In the genomic region with DNA sequence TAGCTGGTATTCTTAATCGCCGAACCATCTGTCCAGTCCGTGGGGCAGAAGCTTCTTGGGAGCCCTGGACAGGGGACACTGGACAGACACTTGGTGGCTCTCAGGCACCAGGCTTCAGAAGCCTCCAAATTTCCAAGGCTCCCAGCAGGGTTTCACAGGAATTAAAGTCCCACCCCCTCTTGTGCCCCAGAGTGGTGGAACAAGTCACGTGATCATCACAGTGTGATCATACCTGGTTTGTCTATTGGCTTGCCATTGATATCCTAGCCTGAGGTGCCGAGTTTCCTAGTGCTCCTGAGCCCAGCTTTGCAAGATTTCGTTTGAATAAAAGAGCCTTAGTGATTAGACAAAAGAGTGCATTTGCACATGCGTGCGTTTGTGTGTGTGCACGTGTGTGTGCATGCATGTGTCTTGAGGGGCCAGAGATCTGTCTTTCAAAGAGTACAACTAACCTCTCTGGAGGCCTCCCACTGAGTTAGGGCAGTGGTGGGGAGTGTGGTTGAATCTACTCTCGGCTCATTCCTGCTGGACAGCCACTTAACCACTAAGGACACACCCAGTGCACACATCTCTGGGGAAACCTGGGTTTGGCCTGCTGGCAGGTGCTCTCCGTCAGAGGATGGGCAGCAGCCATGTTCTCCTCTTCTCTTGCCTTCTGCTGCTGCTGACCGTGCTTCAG, we compare ENCODE assay signal across 30 mouse cellular contexts. TPM values are rescaled to one million over a fixed set of nuclear protein-coding genes. Genes with fewer than 3 reads are reported as not detected.
DNase-seq lines count a peak whose midpoint lies in the region; ATAC-seq and TF ChIP-seq lines count a peak whose summit lies in the region.
"Had no signal": no experiment of that assay in that cellular context is flagged by ENCODE, and none has a peak within 500 bp of the region (broad histone marks: within the 10 kb centered on the region; RNA-seq: fewer than 3 reads in every experiment).

No protein-coding gene starts in this region.

- ATAC-seq in midbrain, postnatal 0 days (ENCODE audit: low FRiP score) = no peak
- ATAC-seq: CD4-positive, CD25-positive, alpha-beta regulatory T cell, adult 4 months; forebrain, embryonic 14.5 days had no signal

- WGBS in midbrain, embryonic 10.5 days = 55% methylated on average over 12 of the region's 12 CpGs
- WGBS in midbrain, postnatal 0 days = 56% methylated on average over 12 of the region's 12 CpGs

- peaks cover 67% of the 10 kb centered on the region for H3K27me3 ChIP-seq in midbrain, embryonic 10.5 days (ENCODE audit: low read depth, poor library complexity, severe bottlenecking)
- no peaks in the 10 kb centered on the region for H3K27me3 ChIP-seq in midbrain, postnatal 0 days (ENCODE audit: insufficient read depth, low read length)
- H3K27me3 ChIP-seq in E14TG2a.4 (ENCODE audit: insufficient read depth, low read length) = peaks cover 6% of the 10 kb centered on the region; the same call in 1 of the 2 replicates
- no peaks in the 10 kb centered on the region for H3K27me3 ChIP-seq in ES-Bruce4 (ENCODE audit: control insufficient read depth, insufficient read depth, low read length, poor library complexity, severe bottlenecking)
- H3K27me3 ChIP-seq: hindbrain, embryonic 15.5 days had no signal

- H3K27ac ChIP-seq in midbrain, embryonic 10.5 days (replicated peaks) = peak overlapping the region; percentile 28
- no peak overlapping the region for H3K27ac ChIP-seq in midbrain, postnatal 0 days (ENCODE audit: low read depth, low read length)
- peak overlapping the region; percentile 19 for H3K27ac ChIP-seq in ES-Bruce4 (ENCODE audit: insufficient read depth, low read length)
- H3K27ac ChIP-seq: embryonic facial prominence, embryonic 12.5 days; embryonic facial prominence, embryonic 15.5 days; heart, embryonic 15.5 days; hindbrain, embryonic 10.5 days; hindbrain, embryonic 15.5 days had no signal

- no peak overlapping the region for H3K4me3 ChIP-seq in midbrain, embryonic 10.5 days
- H3K4me3 ChIP-seq in midbrain, postnatal 0 days (ENCODE audit: low read depth, low read length) = no peak overlapping the region
- peak overlapping the region; percentile 29 for H3K4me3 ChIP-seq in E14TG2a.4 (replicated peaks; ENCODE audit: low read length)
- H3K4me3 ChIP-seq in ES-Bruce4 (ENCODE audit: low read depth, low read length) = no peak overlapping the region
- H3K4me3 ChIP-seq: embryonic facial prominence, embryonic 12.5 days; embryonic facial prominence, embryonic 15.5 days; heart, embryonic 12.5 days; heart, embryonic 15.5 days; hindbrain, embryonic 10.5 days; hindbrain, embryonic 15.5 days had no signal

- H3K36me3 ChIP-seq in midbrain, embryonic 10.5 days = no peaks in the 10 kb centered on the region
- H3K36me3 ChIP-seq in midbrain, postnatal 0 days (ENCODE audit: insufficient read depth, low read length) = no peaks in the 10 kb centered on the region
- no peaks in the 10 kb centered on the region for H3K36me3 ChIP-seq in E14TG2a.4 (ENCODE audit: insufficient read depth, low read length)
- no peaks in the 10 kb centered on the region for H3K36me3 ChIP-seq in ES-Bruce4 (ENCODE audit: control insufficient read depth, insufficient read depth, low read length, poor library complexity, severe bottlenecking)
- H3K36me3 ChIP-seq: embryonic facial prominence, embryonic 12.5 days; embryonic facial prominence, embryonic 15.5 days; heart, embryonic 12.5 days; heart, embryonic 15.5 days; hindbrain, embryonic 10.5 days; hindbrain, embryonic 15.5 days had no signal

- TF ChIP-seq EP300 in ES-Bruce4 (IDR thresholded peaks at IDR 0.05; ENCODE audit: insufficient read depth, low read depth, low read length) = peak; percentile 60

- H3K4me1 ChIP-seq in midbrain, embryonic 10.5 days = peaks cover 69% of the 10 kb centered on the region
- H3K4me1 ChIP-seq in midbrain, postnatal 0 days (ENCODE audit: insufficient read depth, low read length) = no peaks in the 10 kb centered on the region
- peaks cover 89% of the 10 kb centered on the region for H3K4me1 ChIP-seq in E14TG2a.4 (replicated peaks; ENCODE audit: low read depth, low read length)
- peaks cover 18% of the 10 kb centered on the region for H3K4me1 ChIP-seq in ES-Bruce4 (ENCODE audit: control insufficient read depth, insufficient read depth, low read length)

- no peak for TF ChIP-seq CTCF in midbrain, postnatal 0 days (IDR thresholded peaks at IDR 0.05)
- TF ChIP-seq CTCF in E14TG2a.4 (conservative IDR thresholded peaks at IDR 0.05; ENCODE audit: low read length) (no peak), ES-Bruce4 (IDR thresholded peaks at IDR 0.05; ENCODE audit: low read depth, low read length) (no peak)

- H3K9ac ChIP-seq in midbrain, postnatal 0 days (replicated peaks; ENCODE audit: low read length, poor library complexity, severe bottlenecking) = no peak overlapping the region
- H3K9ac ChIP-seq in ES-Bruce4 (ENCODE audit: low read depth, poor library complexity, severe bottlenecking) = no peak overlapping the region
- H3K9ac ChIP-seq: embryonic facial prominence, embryonic 12.5 days; embryonic facial prominence, embryonic 15.5 days; heart, embryonic 12.5 days; heart, embryonic 15.5 days; hindbrain, embryonic 15.5 days had no signal

- no peaks in the 10 kb centered on the region for H3K9me3 ChIP-seq in midbrain, embryonic 10.5 days (replicated peaks)
- no peaks in the 10 kb centered on the region for H3K9me3 ChIP-seq in midbrain, postnatal 0 days (ENCODE audit: low read length)
- no peaks in the 10 kb centered on the region for H3K9me3 ChIP-seq in E14TG2a.4 (ENCODE audit: low read length)
- H3K9me3 ChIP-seq in ES-Bruce4 (replicated peaks; ENCODE audit: control insufficient read depth, insufficient read depth, low read length, poor library complexity, severe bottlenecking) = no peaks in the 10 kb centered on the region
- H3K9me3 ChIP-seq: embryonic facial prominence, embryonic 12.5 days; embryonic facial prominence, embryonic 15.5 days; heart, embryonic 12.5 days; heart, embryonic 15.5 days; hindbrain, embryonic 10.5 days; hindbrain, embryonic 15.5 days had no signal

- DNase-seq in midbrain, embryonic 10.5 days (ENCODE audit: low spot score) = no peak
- DNase-seq in midbrain, postnatal 0 days (ENCODE audit: low spot score) = no peak
- DNase-seq in R1 (ENCODE audit: low read depth, low spot score) = peak; percentile 89
- DNase-seq in kidney, postnatal 36 days = no peak
- DNase-seq in yolk sac, embryonic 10.5 days (ENCODE audit: low spot score) = no peak
- DNase-seq: adrenal gland, adult 2 months; adrenal gland, postnatal 14 days; cerebellum, adult 11 months; cerebellum, adult 2 months; cerebellum, adult 9-11 months; cerebellum, postnatal 25 days; gastrocnemius, postnatal 25 days; heart, adult 18-20 months; heart, postnatal 10 days; heart, postnatal 36 days had no signal

- H3K4me2 ChIP-seq in midbrain, postnatal 0 days (ENCODE audit: low read depth, low read length, poor library complexity, severe bottlenecking) = no peak overlapping the region
- H3K4me2 ChIP-seq: embryonic facial prominence, embryonic 12.5 days; embryonic facial prominence, embryonic 15.5 days; heart, embryonic 12.5 days; heart, embryonic 15.5 days; hindbrain, embryonic 15.5 days had no signal

- no peak for TF ChIP-seq POLR2A in ES-Bruce4 (IDR thresholded peaks at IDR 0.05; ENCODE audit: insufficient read depth, low read length)

RNA-seq across cellular contexts. Expression of a gene that starts 4.3 kb away (rescaled TPM):
- polyA plus RNA-seq in midbrain, embryonic 10.5 days (2016; fragmentation: Nextera tagmentation; extraction: Ambion mirVana) = 3.3 and 3.9 TPM in 2 replicates
- total RNA-seq in midbrain, postnatal 0 days (2014; rRNA removed) = 50.9 and 55.6 TPM in 2 replicates
- polyA plus RNA-seq in midbrain, postnatal 0 days (2015; fragmentation: Nextera tagmentation; extraction: Ambion mirVana) = 25.0 and 29.2 TPM in 2 replicates
- 12.1 and 14.1 TPM in 2 replicates for polyA plus RNA-seq in ES-Bruce4 (2011; ENCODE audit: insufficient read depth, insufficient read length, low read depth, missing spikeins)
- total RNA-seq: common myeloid progenitor, adult 5-6 weeks had no signal

RNA-seq across cellular contexts. Expression of a gene that starts 15.3 kb away (rescaled TPM):
- 19.2 and 22.3 TPM in 2 replicates for polyA plus RNA-seq in midbrain, embryonic 10.5 days (2016; fragmentation: Nextera tagmentation; extraction: Ambion mirVana)
- 32.6 and 35.2 TPM in 2 replicates for total RNA-seq in midbrain, postnatal 0 days (2014; rRNA removed)
- 17.6 and 19.2 TPM in 2 replicates for polyA plus RNA-seq in midbrain, postnatal 0 days (2015; fragmentation: Nextera tagmentation; extraction: Ambion mirVana)
- polyA plus RNA-seq in ES-Bruce4 (2011; ENCODE audit: insufficient read depth, insufficient read length, low read depth, missing spikeins) = 16.3 and 17.2 TPM in 2 replicates

RNA-seq across cellular contexts. Expression of a gene that starts 53.4 kb away (rescaled TPM):
- 0.06 TPM in 1 of 2 replicates, not detected in the other for polyA plus RNA-seq in midbrain, embryonic 10.5 days (2016; fragmentation: Nextera tagmentation; extraction: Ambion mirVana)
- 18.7 and 24.0 TPM in 2 replicates for total RNA-seq in midbrain, postnatal 0 days (2014; rRNA removed)
- 20.1 and 21.6 TPM in 2 replicates for polyA plus RNA-seq in midbrain, postnatal 0 days (2015; fragmentation: Nextera tagmentation; extraction: Ambion mirVana)
- 1.1 and 1.2 TPM in 2 replicates for polyA plus RNA-seq in ES-Bruce4 (2011; ENCODE audit: insufficient read depth, insufficient read length, low read depth, missing spikeins)
- total RNA-seq: common myeloid progenitor, adult 5-6 weeks; gastrocnemius, adult 8-10 months; gastrocnemius, postnatal 25 days; heart, adult 18-20 months; heart, postnatal 10 days; heart, postnatal 36 days had no signal
- polyA plus RNA-seq: C2C12; CD4-positive, CD25-positive, alpha-beta regulatory T cell, adult 4 months; forebrain, embryonic 11.5 days; gonadal fat pad, adult 2 months; heart, embryonic 15.5 days; hindbrain, embryonic 10.5 days had no signal
